Mouse (Mus musculus) gastrocnemius, adult 2 months (tissue): ENCODE measurements around the gene Rnf121. TPM values are rescaled to one million over a fixed set of nuclear protein-coding genes. Genes with fewer than 3 reads are reported as not detected.
A peak's percentile ranks its signal among the peaks of the same experiment; 100 is the strongest.

Experiments
- DNase-seq: peaks from one replicate; pipeline ENCODE4 v3.0.0; 2022
- H3K27ac ChIP-seq: fragments of 200-600 bp; 2 replicates; pipeline ENCODE4 v1.8.1; 2022; ENCODE audit warnings: mild to moderate bottlenecking
- H3K4me3 ChIP-seq: fragments of 200-600 bp; 2 replicates; pipeline ENCODE4 v1.8.1; 2022; ENCODE audit warnings: mild to moderate bottlenecking, moderate library complexity
- CTCF ChIP-seq: fragments of 200-600 bp; IDR thresholded peaks from 2 replicates; pipeline ENCODE4 v1.8.1; 2022; ENCODE audit warnings: antibody characterized with exemption, mild to moderate bottlenecking, moderate library complexity
- intact Hi-C: fragments of 180-260 bp; cut with DNase I; formaldehyde crosslinking; loops from one replicate; pipeline ENCODE4 v1.15.1; 2025
- total RNA-seq, 2 experiments: library from RNA; stranded (reverse); gene quantifications; 2 replicates each; pipeline ENCODE4 v1.2.3; 2021

The Rnf121 gene
- total RNA-seq, 2 experiments from 2014 or later: 23.3 to 25.7 TPM

DNA sequence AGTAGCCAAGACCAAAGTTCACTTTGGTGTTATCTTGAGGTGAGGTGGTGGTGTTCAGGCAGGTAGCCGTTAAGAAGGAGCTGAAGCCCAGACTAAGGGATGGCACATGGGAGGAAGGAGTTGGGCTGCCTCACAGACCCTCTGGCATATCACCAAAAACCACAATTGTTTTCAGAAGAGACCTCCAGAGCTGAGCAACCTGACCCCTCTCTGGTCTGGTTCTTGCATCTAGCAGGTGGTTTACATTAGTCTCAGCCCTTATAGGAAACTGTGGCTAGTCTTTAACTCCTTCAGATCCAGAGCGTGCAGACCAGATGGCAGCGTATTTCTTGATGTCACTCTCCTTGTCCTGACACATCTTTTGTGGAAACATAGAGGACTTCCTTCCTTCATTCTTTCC, 91.5 kb downstream of the Rnf121 start:
- no peak for TF ChIP-seq CTCF
- Histone ChIP-seq H3K4me3 (no peak overlapping the region), H3K27ac (peak overlapping the region; percentile 98)
- intact Hi-C loops: loop anchor here (5.0 kb wide), 1 partner anchor 136 kb away; the partner anchor contains the start of gene Inppl1
- no peak for DNase-seq

DNA sequence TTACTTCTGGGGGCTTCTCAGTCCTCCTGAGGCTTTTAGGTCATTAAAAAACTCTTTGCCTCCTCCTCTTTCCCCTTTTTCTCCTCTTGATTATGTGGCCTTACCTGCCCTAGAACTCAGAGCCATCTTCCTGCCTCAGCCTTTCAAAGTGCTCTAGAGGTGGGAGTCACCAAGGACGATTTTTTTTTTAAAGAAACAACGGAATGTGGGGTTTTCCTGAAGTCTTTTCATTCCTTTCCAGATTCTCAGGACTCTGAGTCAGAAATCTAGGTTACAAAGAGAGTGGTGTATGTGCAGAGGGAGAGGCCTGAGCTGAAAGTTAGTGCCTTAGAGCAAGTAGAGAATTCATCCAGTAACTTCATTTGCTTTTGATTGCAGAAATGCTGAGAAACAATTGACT, 93.5 kb downstream of the Rnf121 start:
- Histone ChIP-seq H3K27ac (peak overlapping the region; percentile 98), H3K4me3 (peak overlapping the region; percentile 94)
- TF ChIP-seq CTCF: no peak
- DNase-seq: no peak
- intact Hi-C loops: loop anchor here (2.0 to 5.0 kb wide), 2 partner anchors 37 to 134 kb away; partner anchors contain the start of genes Inppl1 and Numa1

DNA sequence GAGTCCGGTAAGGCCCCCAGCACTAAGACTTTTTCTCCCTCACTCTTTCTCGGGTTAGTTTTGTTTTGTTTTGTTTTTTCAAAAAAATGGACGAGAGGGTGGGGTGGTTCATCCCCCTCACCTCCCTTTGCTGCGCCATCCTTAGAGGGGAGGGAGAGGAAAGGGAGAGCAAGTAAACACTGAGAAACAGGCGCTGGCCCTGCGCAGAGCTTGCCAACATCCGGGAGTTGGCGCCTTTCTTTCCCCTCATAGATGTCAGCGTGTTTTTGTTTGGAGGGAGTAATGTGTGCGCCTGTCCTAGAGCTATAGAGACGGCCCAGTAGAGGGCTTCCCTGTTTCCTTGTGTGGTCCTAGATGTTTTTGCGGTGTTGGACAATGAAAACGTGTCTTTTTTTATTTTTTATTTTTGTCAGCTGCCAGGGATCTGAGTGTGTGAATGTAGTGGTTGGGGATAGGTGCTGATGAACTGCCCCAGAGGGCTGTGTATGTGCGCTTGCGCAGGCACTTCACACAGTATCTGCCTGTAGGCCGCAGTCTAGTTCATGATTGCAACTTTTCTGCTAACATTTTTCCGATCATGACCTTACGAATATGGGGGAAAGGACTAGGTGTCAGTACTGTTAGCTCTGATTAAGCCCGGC, 94.3 kb downstream of the Rnf121 start:
- H3K27ac ChIP-seq: peak overlapping the region; percentile 98
- intact Hi-C loops: loop anchor here (2.0 to 5.0 kb wide), 2 partner anchors 36 to 134 kb away; partner anchors contain the start of genes Inppl1 and Numa1
- peak; percentile 15; the same call in 1 of the 2 replicates for TF ChIP-seq CTCF
- DNase-seq: peak; percentile 86
- peak overlapping the region; percentile 94 for H3K4me3 ChIP-seq

DNA sequence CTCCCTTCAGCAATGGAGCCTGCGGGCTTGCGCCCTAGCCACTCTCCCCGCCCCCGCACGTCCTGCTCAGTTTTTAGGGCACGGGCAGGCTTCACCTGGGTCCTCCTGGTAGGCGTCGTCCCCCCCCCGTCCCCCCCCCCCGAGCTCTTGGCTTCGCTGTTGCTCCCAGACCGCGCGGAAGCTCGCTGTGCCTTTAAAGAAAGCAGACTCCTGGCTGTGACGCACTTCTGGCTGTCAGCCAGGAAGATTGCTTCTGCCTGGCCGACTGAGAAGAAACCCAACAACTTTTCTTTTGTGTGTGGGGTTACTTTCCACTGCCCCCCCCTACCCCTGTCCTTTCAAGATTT, 94.9 kb downstream of the Rnf121 start:
- intact Hi-C loops: loop anchor here (2.0 to 5.0 kb wide), 2 partner anchors 36 to 133 kb away; partner anchors contain the start of genes Inppl1 and Numa1
- Histone ChIP-seq H3K27ac (peak overlapping the region; percentile 98), H3K4me3 (peak overlapping the region; percentile 94)
- no peak for TF ChIP-seq CTCF
- DNase-seq: peak; percentile 95

DNA sequence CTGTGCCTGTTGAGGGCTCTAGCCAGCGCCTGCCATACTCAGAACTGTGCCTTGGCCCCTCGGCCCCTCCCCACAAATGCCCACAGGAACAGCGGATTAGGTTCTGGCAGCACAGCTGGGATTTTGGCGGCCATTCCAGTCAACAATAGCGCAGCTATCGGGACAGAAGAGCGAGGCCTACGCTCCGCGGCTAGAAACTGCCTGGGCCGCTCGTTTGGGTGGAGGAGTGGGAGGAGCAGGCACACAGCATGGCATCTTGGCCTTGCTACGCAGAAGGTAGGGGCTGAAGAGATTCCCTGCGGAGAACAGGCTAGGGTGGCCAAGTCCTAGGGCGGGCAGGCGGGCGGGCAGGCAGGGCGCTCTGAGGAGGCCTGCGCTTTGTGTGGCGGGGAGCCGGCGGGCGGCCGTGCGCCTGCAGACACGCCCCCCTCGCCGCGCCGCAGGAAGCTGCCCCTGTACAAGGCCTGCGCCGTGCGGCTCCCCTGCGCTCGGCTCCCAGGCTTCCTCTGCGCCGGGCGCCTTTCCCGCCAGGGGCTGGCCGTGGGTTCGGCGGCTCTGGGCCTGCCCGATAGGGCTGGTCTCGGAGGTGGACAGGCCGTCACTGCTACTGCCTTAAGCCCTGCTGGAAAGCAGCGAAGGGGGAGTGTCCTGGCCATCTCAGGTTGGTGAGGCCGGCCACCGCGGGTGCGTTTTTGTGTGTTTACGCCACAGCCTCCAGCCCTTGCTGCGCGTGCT, 95.4 kb downstream of the Rnf121 start:
- Histone ChIP-seq H3K4me3 (peak overlapping the region; percentile 94), H3K27ac (peak overlapping the region; percentile 98)
- 0 out of 2 replicates have a peak, but pooled peaks have one; percentile 6 for TF ChIP-seq CTCF
- intact Hi-C loops: loop anchor here (2.0 to 5.0 kb wide), 2 partner anchors 35 to 133 kb away; partner anchors contain the start of genes Inppl1 and Numa1
- DNase-seq: peak; percentile 92

Other genes with a start within 250 kb of the Rnf121 start
- gene Phox2a, start 247.2 kb downstream of the Rnf121 start, total RNA-seq: not detected
- gene Inppl1, start 227.2 kb downstream of the Rnf121 start, total RNA-seq: 10 to 100 TPM; 89.0 to 96.5 TPM
- gene Folr2, start 208.3 kb downstream of the Rnf121 start, total RNA-seq: 1 to 10 TPM in 1 of 2 experiments, under 1 TPM in 1; 0.77 to 4.3 TPM
- gene Anapc15, start 201.8 kb downstream of the Rnf121 start, total RNA-seq: 10 to 100 TPM; 17.3 to 26.6 TPM
- 1 to 10 TPM; 2.4 to 2.8 TPM for gene Folr1, start 194.7 kb downstream of the Rnf121 start, total RNA-seq
- 100 to 1,000 TPM in 1 of 2 experiments, 10 to 100 TPM in 1; 93.2 to 107 TPM for gene Lamtor1, start 159.6 kb downstream of the Rnf121 start, total RNA-seq
- gene Tomt, start 159.1 kb downstream of the Rnf121 start, total RNA-seq: not detected
- 1 to 10 TPM; 4.1 to 4.2 TPM for gene Lrrc51, start 131.6 kb downstream of the Rnf121 start, total RNA-seq
- gene Numa1, start 131.4 kb downstream of the Rnf121 start, total RNA-seq: 10 to 100 TPM; 47.1 to 53.6 TPM
- 1 to 10 TPM; 1.9 to 2.3 TPM for gene Il18bp, start 46.8 kb downstream of the Rnf121 start, total RNA-seq
- gene Xndc1, start within 50 bp of the Rnf121 start, total RNA-seq: 1 to 10 TPM; 4.4 to 6.5 TPM
- 1 to 10 TPM in 1 of 2 experiments, under 1 TPM in 1; 0.50 to 1.2 TPM for gene Xntrpc, start 244 bp upstream of the Rnf121 start, total RNA-seq
- 1 to 10 TPM in 1 of 2 experiments, under 1 TPM in 1; 0.10 to 1.3 TPM for gene Trpc2, start 17.6 kb upstream of the Rnf121 start, total RNA-seq
- gene Art1, start 36.3 kb upstream of the Rnf121 start, total RNA-seq: 100 to 1,000 TPM; 480 to 491 TPM
- 10 to 100 TPM; 18.3 to 30.4 TPM for gene Art5, start 44.0 kb upstream of the Rnf121 start, total RNA-seq
- gene Chrna10, start 51.4 kb upstream of the Rnf121 start, total RNA-seq: not detected
- 10 to 100 TPM; 27.0 to 28.0 TPM for gene Nup98, start 144.7 kb upstream of the Rnf121 start, total RNA-seq
- 10 to 100 TPM; 27.2 to 29.4 TPM for gene Pgap2, start 144.7 kb upstream of the Rnf121 start, total RNA-seq
- 10 to 100 TPM; 14.7 to 17.0 TPM for gene Rhog, start 190.6 kb upstream of the Rnf121 start, total RNA-seq
- 100 to 1,000 TPM; 156 to 196 TPM for gene Stim1, start 202.3 kb upstream of the Rnf121 start, total RNA-seq